Mouse (Mus musculus) ES-Bruce4 (cell line): ENCODE measurements around the gene Cage1.

Experiments used
- CTCF ChIP-seq: IDR thresholded peaks from one replicate; pipeline ENCODE4 v1.8.1; 2011; ENCODE audit warnings: low read depth, low read length
- POLR2A ChIP-seq: IDR thresholded peaks from one replicate; pipeline ENCODE4 v1.8.1; 2011; ENCODE audit warnings: low read length; ENCODE audit not compliant: insufficient read depth

GRCm38 (mm10) chr13:38080725-38081124 lies 43.9 kb upstream of the Cage1 start:
- TF ChIP-seq CTCF, result no peak
- TF ChIP-seq POLR2A, result no peak
